Mouse (Mus musculus) retina, postnatal 1 day (tissue): ENCODE measurements at regions not wholly inside any gene's neighbourhood (a gene's known extent, or its start where the extent isn't known, plus 50 kb on each side); places are given as distances from the start of the nearest gene placed in this dataset.

Experiments used
- DNase-seq: peaks from one replicate; pipeline ENCODE4 v3.0.0-alpha.2; 2012

GRCm38 (mm10) chr5:83991513-83991912, 425.7 kb downstream of the Epha5 start:
- peak; percentile 31 for DNase-seq

GRCm38 (mm10) chr5:83990679-83991498, 426.3 kb downstream of the Epha5 start:
- DNase-seq, result no peak

GRCm38 (mm10) chr5:83961573-83961972, 455.6 kb downstream of the Epha5 start:
- DNase-seq, result no peak

- no peak for DNase-seq
These were observed 458.4 kb downstream of the Epha5 start for GRCm38 (mm10) chr5:83958800-83959199.

GRCm38 (mm10) chr5:83958196-83958595, 459.0 kb downstream of the Epha5 start:
- no peak for DNase-seq
